Mouse (Mus musculus): ENCODE measurements around the gene Hs2st1.

Gene Hs2st1

GRCm38 (mm10) chr3:144553942-144554341 is 16.0 kb downstream of the Hs2st1 start:
- no peak for DNase-seq (ENCODE audit: low spot score in 2 of 2)

GRCm38 (mm10) chr3:144551416-144551815 is 18.6 kb downstream of the Hs2st1 start:
- DNase-seq (ENCODE audit: low spot score in 2 of 2): no peak

GRCm38 (mm10) chr3:144550659-144551058 is 19.3 kb downstream of the Hs2st1 start:
- DNase-seq (ENCODE audit: low spot score in 2 of 2): no peak

GRCm38 (mm10) chr3:144550036-144550435 is 19.9 kb downstream of the Hs2st1 start:
- no peak for DNase-seq (ENCODE audit: low spot score in 2 of 2)

- no peak for DNase-seq (ENCODE audit: low spot score in 2 of 2)
Observed at GRCm38 (mm10) chr3:144548186-144548845, 21.7 kb downstream of the Hs2st1 start.

- no peak for DNase-seq (ENCODE audit: low spot score in 2 of 2)
Observed at GRCm38 (mm10) chr3:144546490-144546889, 23.5 kb downstream of the Hs2st1 start.

GRCm38 (mm10) chr3:144545832-144546231 is 24.1 kb downstream of the Hs2st1 start:
- no peak for DNase-seq (ENCODE audit: low spot score in 2 of 2)

GRCm38 (mm10) chr3:144545152-144545551 is 24.8 kb downstream of the Hs2st1 start:
- DNase-seq (ENCODE audit: low spot score in 2 of 2): no peak

GRCm38 (mm10) chr3:144541906-144542438 is 28.0 kb downstream of the Hs2st1 start:
- no peak for DNase-seq (ENCODE audit: low spot score in 2 of 2)

GRCm38 (mm10) chr3:144540805-144541204 is 29.2 kb downstream of the Hs2st1 start:
- no peak for DNase-seq (ENCODE audit: low spot score in 2 of 2)

- DNase-seq (ENCODE audit: low spot score in 2 of 2): no peak
Observed at GRCm38 (mm10) chr3:144539051-144539450, 30.9 kb downstream of the Hs2st1 start.

GRCm38 (mm10) chr3:144537078-144537855 is 32.7 kb downstream of the Hs2st1 start:
- no peak for DNase-seq (ENCODE audit: low spot score in 2 of 2)

GRCm38 (mm10) chr3:144535056-144535455 is 34.9 kb downstream of the Hs2st1 start:
- DNase-seq (ENCODE audit: low spot score in 2 of 2): no peak

GRCm38 (mm10) chr3:144531023-144531422 is 39.0 kb downstream of the Hs2st1 start:
- no peak for DNase-seq (ENCODE audit: low spot score in 2 of 2)

GRCm38 (mm10) chr3:144527918-144528317 is 42.1 kb downstream of the Hs2st1 start:
- no peak for DNase-seq (ENCODE audit: low spot score in 2 of 2)

GRCm38 (mm10) chr3:144519581-144520272 is 50.3 kb downstream of the Hs2st1 start:
- no peak for DNase-seq (ENCODE audit: low spot score in 2 of 2)

- no peak for DNase-seq (ENCODE audit: low spot score in 2 of 2)
Observed at GRCm38 (mm10) chr3:144518917-144519316, 51.1 kb downstream of the Hs2st1 start.

- no peak for DNase-seq (ENCODE audit: low spot score in 2 of 2)
Observed at GRCm38 (mm10) chr3:144515286-144515685, 54.7 kb downstream of the Hs2st1 start.

GRCm38 (mm10) chr3:144514122-144514505 is 55.9 kb downstream of the Hs2st1 start:
- no peak for DNase-seq (ENCODE audit: low spot score in 2 of 2)

- no peak for DNase-seq (ENCODE audit: low spot score in 2 of 2)
Observed at GRCm38 (mm10) chr3:144513169-144514121, 56.5 kb downstream of the Hs2st1 start.

- DNase-seq (ENCODE audit: low spot score in 2 of 2): no peak
Observed at GRCm38 (mm10) chr3:144510724-144511123, 59.3 kb downstream of the Hs2st1 start.

Data from natural killer cell, adult 2 months (primary cell).